Mouse (Mus musculus) MEL (cell line): Measurements from ENCODE around the gene Tshz2. TPM values are rescaled to one million over a fixed set of nuclear protein-coding genes. Genes with fewer than 3 reads are reported as not detected.

Experiments used
- DNase-seq: peaks from one replicate; pipeline ENCODE4 v3.0.0; 2011; ENCODE audit warnings: low read depth, low spot score
- H3K27ac ChIP-seq: 2 replicates; pipeline ENCODE4 v1.5.1; 2012; ENCODE audit warnings: low read depth, mild to moderate bottlenecking, control low read depth, low read length, moderate library complexity; ENCODE audit not compliant: control insufficient read depth
- H3K27me3 ChIP-seq, 2 experiments: fragments of 150-350 bp in 1 of 2; sonication (generic) in 1 of 2; 2 replicates each; pipeline ENCODE4 v1.6.1; 2012; ENCODE audit warnings: low read length in 2 of 2, mild to moderate bottlenecking in 2 of 2, improper control_type of control experiment in 1 of 2, moderate library complexity in 1 of 2; ENCODE audit not compliant: insufficient read depth in 2 of 2, control insufficient read depth in 1 of 2
- H3K36me3 ChIP-seq, 2 experiments: 2 replicates each; pipeline ENCODE4 v1.6.1; 2012 to 2014; ENCODE audit warnings: low read length in 2 of 2, improper control_type of control experiment in 1 of 2, inconsistent platforms in 1 of 2, mild to moderate bottlenecking in 1 of 2; ENCODE audit not compliant: insufficient read depth in 2 of 2, control insufficient read depth in 1 of 2
- H3K4me1 ChIP-seq, 2 experiments: fragments of 150-350 bp in 1 of 2; sonication (generic) in 1 of 2; 2 replicates each; pipeline ENCODE4 v1.6.1; 2012; ENCODE audit warnings: low read length in 2 of 2, improper control_type of control experiment in 1 of 2, mild to moderate bottlenecking in 1 of 2; ENCODE audit not compliant: insufficient read depth in 2 of 2, control insufficient read depth in 1 of 2
- H3K4me3 ChIP-seq, 2 experiments: fragments of 150-350 bp in 1 of 2; sonication (generic) in 1 of 2; 2 replicates each; pipeline ENCODE4 v1.5.1; 2012; ENCODE audit warnings: low read depth in 2 of 2, low read length in 2 of 2, mild to moderate bottlenecking in 2 of 2, moderate library complexity in 2 of 2, control low read depth in 1 of 2, improper control_type of control experiment in 1 of 2; ENCODE audit not compliant: control insufficient read depth in 1 of 2, insufficient read depth in 1 of 2
- H3K79me2 ChIP-seq: 2 replicates; pipeline ENCODE4 v1.6.1; 2012; ENCODE audit warnings: mild to moderate bottlenecking, low read length, moderate library complexity; ENCODE audit not compliant: control insufficient read depth, poor library complexity, insufficient read depth
- H3K9ac ChIP-seq: 2 replicates; pipeline ENCODE4 v1.6.1; 2012; ENCODE audit warnings: low read depth, mild to moderate bottlenecking, control low read depth, low read length, moderate library complexity; ENCODE audit not compliant: control insufficient read depth, poor library complexity, severe bottlenecking
- H3K9me3 ChIP-seq: fragments of 150-350 bp; sonication (generic); replicated peaks from 2 replicates; pipeline ENCODE4 v1.6.1; 2012; ENCODE audit warnings: mild to moderate bottlenecking, low read length, improper control_type of control experiment, moderate library complexity; ENCODE audit not compliant: insufficient read depth
- BHLHE40 ChIP-seq: IDR thresholded peaks from 2 replicates; pipeline ENCODE4 v1.6.1; 2012; ENCODE audit warnings: low read depth, mild to moderate bottlenecking, inconsistent platforms, low read length, improper control_type of control experiment, borderline replicate concordance
- CHD1 ChIP-seq: IDR thresholded peaks from 2 replicates; pipeline ENCODE4 v1.6.1; 2012; ENCODE audit warnings: low read depth, mild to moderate bottlenecking, inconsistent platforms, low read length, improper control_type of control experiment
- CHD2 ChIP-seq: IDR thresholded peaks from 2 replicates; pipeline ENCODE4 v1.6.1; 2011; ENCODE audit warnings: low read length, improper control_type of control experiment
- CTCF ChIP-seq, 3 experiments: IDR thresholded peaks in 2 of 3; conservative IDR thresholded peaks in 1 of 3; 2 replicates each; pipeline ENCODE4 v1.5.1; 2011 to 2012; ENCODE audit warnings: low read length in 3 of 3, low read depth in 2 of 3, mild to moderate bottlenecking in 2 of 3, improper control_type of control experiment in 1 of 3, inconsistent platforms in 1 of 3, mixed read lengths in 1 of 3, moderate library complexity in 1 of 3; ENCODE audit not compliant: control insufficient read depth in 1 of 3, insufficient read depth in 1 of 3, poor library complexity in 1 of 3, severe bottlenecking in 1 of 3
- E2F4 ChIP-seq: IDR thresholded peaks from 2 replicates; pipeline ENCODE4 v1.6.1; 2011; ENCODE audit warnings: low read depth, low read length, improper control_type of control experiment, borderline replicate concordance
- ELF1 ChIP-seq: IDR thresholded peaks from 2 replicates; pipeline ENCODE4 v1.6.1; 2014; ENCODE audit warnings: low read depth, mild to moderate bottlenecking, inconsistent platforms, low read length, improper control_type of control experiment, moderate library complexity
- HCFC1 ChIP-seq: IDR thresholded peaks from 2 replicates; pipeline ENCODE4 v1.6.1; 2012; ENCODE audit warnings: low read depth, mild to moderate bottlenecking, inconsistent platforms, low read length, improper control_type of control experiment, moderate library complexity
- JUND ChIP-seq: IDR thresholded peaks from 2 replicates; pipeline ENCODE4 v1.6.1; 2011; ENCODE audit warnings: low read depth, mild to moderate bottlenecking, improper control_type of control experiment, low read length
- MAFK ChIP-seq: IDR thresholded peaks from 2 replicates; pipeline ENCODE4 v1.6.1; 2011; ENCODE audit warnings: low read depth, mild to moderate bottlenecking, low read length, improper control_type of control experiment, borderline replicate concordance
- MEF2A ChIP-seq: IDR thresholded peaks from 2 replicates; pipeline ENCODE4 v1.6.1; 2014; ENCODE audit warnings: low read depth, mild to moderate bottlenecking, inconsistent platforms, low read length, improper control_type of control experiment; ENCODE audit not compliant: poor library complexity, insufficient replicate concordance, severe bottlenecking; ENCODE audit errors: extremely low read depth
- MXI1 ChIP-seq: IDR thresholded peaks from 2 replicates; pipeline ENCODE4 v1.6.1; 2011; ENCODE audit warnings: mild to moderate bottlenecking, low read depth, low read length, improper control_type of control experiment
- MYB ChIP-seq: IDR thresholded peaks from 2 replicates; pipeline ENCODE4 v1.6.1; 2011; ENCODE audit warnings: mild to moderate bottlenecking, low read depth, low read length, improper control_type of control experiment
- MYC ChIP-seq: IDR thresholded peaks from 2 replicates; pipeline ENCODE4 v1.6.1; 2011; ENCODE audit warnings: low read depth, mild to moderate bottlenecking, low read length, improper control_type of control experiment, moderate library complexity
- NRF1 ChIP-seq: IDR thresholded peaks from 2 replicates; pipeline ENCODE4 v1.6.1; 2014; ENCODE audit warnings: low read depth, mild to moderate bottlenecking, inconsistent platforms, low read length, improper control_type of control experiment, moderate library complexity; ENCODE audit not compliant: poor library complexity, insufficient read depth, severe bottlenecking
- POLR2AphosphoS2 ChIP-seq: IDR thresholded peaks from 2 replicates; pipeline ENCODE4 v1.6.1; 2011; ENCODE audit warnings: low read length, improper control_type of control experiment
- TAL1 ChIP-seq: IDR thresholded peaks from 2 replicates; pipeline ENCODE4 v1.6.1; 2012; ENCODE audit warnings: mild to moderate bottlenecking, inconsistent platforms, low read length, moderate library complexity, mixed read lengths
- TBP ChIP-seq: IDR thresholded peaks from 2 replicates; pipeline ENCODE4 v1.8.0; 2011; ENCODE audit warnings: low read depth, low read length, improper control_type of control experiment
- UBTF ChIP-seq: IDR thresholded peaks from 2 replicates; pipeline ENCODE4 v1.6.1; 2012; ENCODE audit warnings: low read depth, mild to moderate bottlenecking, inconsistent platforms, low read length, improper control_type of control experiment, moderate library complexity, borderline replicate concordance; ENCODE audit not compliant: insufficient read depth
- USF1 ChIP-seq: IDR thresholded peaks from 2 replicates; pipeline ENCODE4 v1.6.1; 2014; ENCODE audit warnings: low read depth, mild to moderate bottlenecking, inconsistent platforms, low read length, improper control_type of control experiment, moderate library complexity
- ZC3H11A ChIP-seq: IDR thresholded peaks from 2 replicates; pipeline ENCODE4 v1.6.1; 2012; ENCODE audit warnings: low read depth, mild to moderate bottlenecking, inconsistent platforms, low read length, improper control_type of control experiment
- ZKSCAN1 ChIP-seq: IDR thresholded peaks from 2 replicates; pipeline ENCODE4 v1.6.1; 2012; ENCODE audit warnings: low read depth, mild to moderate bottlenecking, inconsistent platforms, low read length, improper control_type of control experiment, moderate library complexity
- polyA plus RNA-seq, 2 experiments: library from polyadenylated mRNA; stranded (reverse) in 1 of 2; unstranded in 1 of 2; fragments of >175 nt in 1 of 2; fragments of >200 nt in 1 of 2; gene quantifications; 2 replicates each; pipeline versions ENCODE4 v1.2.1 to v1.2.4; 2012; ENCODE audit warnings: low replicate concordance in 2 of 2, low read depth in 1 of 2; ENCODE audit not compliant: insufficient read length in 2 of 2, insufficient read depth in 1 of 2, missing spikeins in 1 of 2
- total RNA-seq: library from RNA; depleted of rRNA; stranded (reverse); fragments of 300-350 nt; gene quantifications from 2 replicates; pipeline ENCODE4 v1.2.3, GENCODE M21; 2012

Tshz2 gene
- total and polyA plus RNA-seq, 3 experiments: not detected

GRCm38 (mm10) chr2:169750574-169751491 is 118.0 kb downstream of the Tshz2 start:
- no peaks in the 10 kb centered on the region for H3K27me3 ChIP-seq
- H3K9ac ChIP-seq: no peak overlapping the region
- no peaks in the 10 kb centered on the region for H3K36me3 ChIP-seq
- TF ChIP-seq ELF1 (no peak), CTCF (IDR thresholded peaks at IDR 0.05 in 2 of 3, conservative IDR thresholded peaks at IDR 0.05 in 1 of 3; ENCODE audit: control insufficient read depth in 1 of 3, insufficient read depth in 1 of 3, low read depth in 2 of 3, low read length in 3 of 3, poor library complexity in 1 of 3, severe bottlenecking in 1 of 3) (no peak), USF1 (no peak), MYB (no peak), TBP (no peak), MAFK (no peak), TAL1 (no peak), BHLHE40 (no peak), E2F4 (no peak), CHD2 (no peak), HCFC1 (no peak), ZKSCAN1 (no peak), JUND (no peak), NRF1 (no peak), CHD1 (no peak), MXI1 (no peak), POLR2AphosphoS2 (no peak)
- H3K79me2 ChIP-seq: no peaks in the 10 kb centered on the region
- no peak for DNase-seq
- H3K4me1 ChIP-seq: no peaks in the 10 kb centered on the region
- no peak overlapping the region for H3K27ac ChIP-seq
- no peak overlapping the region for H3K4me3 ChIP-seq
- H3K9me3 ChIP-seq: no peaks in the 10 kb centered on the region

DNA sequence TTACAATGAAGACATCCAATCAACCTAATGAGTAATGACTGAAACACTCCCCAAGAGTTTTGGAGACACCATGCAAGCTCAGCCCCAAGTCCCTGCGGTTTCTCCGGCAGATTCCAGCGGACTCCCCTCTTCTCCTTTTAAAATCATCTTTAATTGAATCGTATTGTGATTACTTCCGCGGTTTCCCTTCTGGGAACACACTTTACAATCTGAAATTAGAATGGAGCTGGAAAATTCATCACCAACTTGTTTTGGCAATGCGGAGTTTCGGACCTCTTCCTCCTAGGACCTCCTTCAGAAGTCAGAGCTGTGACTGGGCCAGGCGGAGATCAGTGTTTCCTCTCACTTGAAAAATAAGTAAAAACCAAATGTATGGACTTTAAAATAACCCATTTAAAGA is 119.3 kb downstream of the Tshz2 start:
- H3K36me3 ChIP-seq: no peaks in the 10 kb centered on the region
- DNase-seq: no peak
- no peak for TF ChIP-seq MEF2A
- TF ChIP-seq CTCF (IDR thresholded peaks at IDR 0.05 in 2 of 3, conservative IDR thresholded peaks at IDR 0.05 in 1 of 3; ENCODE audit: control insufficient read depth in 1 of 3, insufficient read depth in 1 of 3, low read depth in 2 of 3, low read length in 3 of 3, poor library complexity in 1 of 3, severe bottlenecking in 1 of 3): no peak
- no peak for TF ChIP-seq ZKSCAN1
- TF ChIP-seq UBTF: no peak
- TF ChIP-seq CHD1: no peak
- TF ChIP-seq ZC3H11A: no peak
- TF ChIP-seq E2F4: no peak
- TF ChIP-seq MYC: no peak
- TF ChIP-seq, all 39 proteins: peak for 0
- H3K27ac ChIP-seq: no peak overlapping the region
- H3K9me3 ChIP-seq: no peaks in the 10 kb centered on the region
- no peak overlapping the region for H3K9ac ChIP-seq
- no peak overlapping the region for H3K4me3 ChIP-seq
- H3K79me2 ChIP-seq: no peaks in the 10 kb centered on the region
- no peaks in the 10 kb centered on the region for H3K27me3 ChIP-seq
- no peaks in the 10 kb centered on the region for H3K4me1 ChIP-seq
